Mouse (Mus musculus) embryonic facial prominence, embryonic 10.5 days (tissue): ENCODE results near the gene Traf7. TPM values are rescaled to one million over a fixed set of nuclear protein-coding genes. Genes with fewer than 3 reads are reported as not detected.

ENCODE experiments used
- DNase-seq: peaks from one replicate; pipeline ENCODE4 v3.0.0-alpha.2; 2017; ENCODE audit warnings: low spot score
- H3K27ac ChIP-seq: fragments of 300-500 bp; sonication (generic); replicated peaks from 2 replicates; pipeline ENCODE4 v1.5.1; 2016; ENCODE audit warnings: mild to moderate bottlenecking
- H3K27me3 ChIP-seq: fragments of 300-500 bp; sonication (generic); replicated peaks from 2 replicates; pipeline ENCODE4 v1.6.1; 2016; ENCODE audit warnings: low read depth, mild to moderate bottlenecking; ENCODE audit not compliant: poor library complexity, severe bottlenecking
- H3K36me3 ChIP-seq: fragments of 300-500 bp; sonication (generic); replicated peaks from 2 replicates; pipeline ENCODE4 v1.6.1; 2016; ENCODE audit warnings: mild to moderate bottlenecking, moderate library complexity
- H3K4me1 ChIP-seq: fragments of 300-500 bp; sonication (generic); 2 replicates; pipeline ENCODE4 v1.6.1; 2016
- H3K4me3 ChIP-seq: fragments of 300-500 bp; sonication (generic); 2 replicates; pipeline ENCODE4 v1.5.1; 2016; ENCODE audit warnings: mild to moderate bottlenecking, moderate library complexity
- H3K9me3 ChIP-seq: fragments of 300-500 bp; sonication (generic); 2 replicates; pipeline ENCODE4 v1.6.1; 2016; ENCODE audit warnings: mild to moderate bottlenecking
- WGBS: fragments of 180-500 bp; shearing (Covaris S2); methylation state at CpG from one replicate; pipeline ENCODE4 v1.1.7; 2016; 5-methylcytosine and 5-hydroxymethylcytosine counted together
- polyA plus RNA-seq: library from polyadenylated mRNA; unstranded; fragments of >200 nt; fragmentation: Nextera tagmentation; extraction: Ambion mirVana; gene quantifications from 2 replicates; pipeline ENCODE4 v1.2.1, GENCODE M21; 2016

Gene Traf7
- polyA plus RNA-seq, 1 experiment from 2014 or later, result 121 TPM

DNA sequence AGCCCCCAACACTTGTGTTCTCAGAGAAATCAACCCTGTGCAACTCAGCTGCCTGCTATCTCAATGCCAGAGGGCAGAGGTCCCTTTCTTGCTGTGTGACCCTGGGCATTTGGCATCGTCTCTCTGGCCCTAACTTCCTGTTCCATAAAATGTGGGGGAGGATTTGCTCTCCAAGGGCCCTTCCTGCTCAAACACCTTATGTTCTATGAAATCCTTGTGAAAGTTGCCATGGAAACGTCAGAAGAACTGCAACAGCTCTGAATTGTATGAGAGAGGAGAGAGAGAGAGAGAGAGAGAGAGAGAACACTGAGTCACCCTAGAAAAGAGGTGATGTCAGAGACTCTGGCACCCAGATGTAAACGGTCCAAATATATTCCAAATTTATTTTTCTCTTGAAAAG is 9.8 kb upstream of the Traf7 start:
- Histone ChIP-seq H3K36me3 (0 out of 2 replicates have a peak, but pooled peaks cover 3% of the 10 kb centered on the region), H3K9me3 (no peaks in the 10 kb centered on the region), H3K27ac (no peak overlapping the region), H3K27me3 (no peaks in the 10 kb centered on the region), H3K4me3 (no peak overlapping the region), H3K4me1 (peaks cover 23% of the 10 kb centered on the region)
- 45% methylated on average over 3 of the region's 3 CpGs for WGBS
- no peak for DNase-seq

DNA sequence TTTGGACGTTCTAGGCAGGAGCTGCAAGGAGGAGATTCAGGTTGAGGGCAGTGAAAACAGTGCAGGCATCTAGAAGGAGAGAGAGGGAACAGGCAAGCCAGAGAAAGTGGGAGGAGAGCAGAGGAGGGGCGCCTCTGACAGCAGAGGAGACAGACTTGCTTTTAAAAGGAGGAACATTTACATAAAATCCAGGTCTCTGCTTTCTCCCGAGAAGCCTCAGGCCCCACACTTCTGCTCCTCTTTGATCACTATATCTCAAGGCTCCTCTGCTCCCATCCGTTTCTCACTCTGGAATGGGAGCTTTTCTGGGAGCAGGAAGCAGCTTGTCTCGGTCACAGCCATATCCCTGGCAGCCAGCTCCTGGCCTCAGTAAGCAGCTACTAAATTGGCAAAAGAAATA is 7.6 kb upstream of the Traf7 start:
- H3K4me1 ChIP-seq, result peaks cover 45% of the 10 kb centered on the region
- no peaks in the 10 kb centered on the region for H3K9me3 ChIP-seq
- DNase-seq, result no peak
- H3K27me3 ChIP-seq, result no peaks in the 10 kb centered on the region
- H3K27ac ChIP-seq, result no peak overlapping the region
- peaks cover 9% of the 10 kb centered on the region for H3K36me3 ChIP-seq
- WGBS, result 52% methylated on average over 5 of the region's 5 CpGs
- no peak overlapping the region for H3K4me3 ChIP-seq

DNA sequence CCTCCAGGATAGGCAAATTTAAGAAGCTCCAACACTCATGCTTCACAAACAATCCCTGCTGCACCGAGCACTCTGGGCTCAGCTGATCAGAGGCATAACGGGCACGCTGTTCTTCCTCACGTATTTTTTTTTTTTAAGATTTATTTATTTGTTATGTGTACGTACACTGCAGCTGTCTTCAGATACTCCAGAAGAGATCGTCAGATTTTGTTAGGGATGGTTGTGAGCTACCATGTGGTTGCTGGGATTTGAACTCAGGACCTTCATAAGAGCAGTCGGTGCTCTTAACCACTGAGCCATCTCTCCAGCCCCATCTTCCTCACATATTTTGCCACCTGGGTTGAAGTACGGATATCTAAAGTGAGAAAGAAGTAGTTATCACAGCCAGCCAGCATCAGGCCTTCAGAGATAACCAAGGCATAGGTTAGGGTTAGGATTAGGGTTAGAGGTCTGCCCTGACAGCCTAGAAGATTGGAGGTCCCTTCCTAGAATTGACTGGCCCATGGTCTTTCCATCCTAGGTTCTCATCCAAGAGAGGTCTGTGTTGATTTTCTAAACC is 6.5 kb upstream of the Traf7 start, which contains the start of gene Rab26:
Gene Rab26, minus strand, starts transcription at position 51 of the 559 bp plus-strand sequence.
- WGBS, result 91% methylated on average over 8 of the region's 8 CpGs
- Histone ChIP-seq H3K36me3 (peaks cover 20% of the 10 kb centered on the region), H3K27me3 (no peaks in the 10 kb centered on the region), H3K9me3 (no peaks in the 10 kb centered on the region), H3K4me1 (peaks cover 56% of the 10 kb centered on the region), H3K27ac (peak within 1 kb of the TSS; percentile 73), H3K4me3 (peak within 1 kb of the TSS; percentile 61)
- no peak for DNase-seq

DNA sequence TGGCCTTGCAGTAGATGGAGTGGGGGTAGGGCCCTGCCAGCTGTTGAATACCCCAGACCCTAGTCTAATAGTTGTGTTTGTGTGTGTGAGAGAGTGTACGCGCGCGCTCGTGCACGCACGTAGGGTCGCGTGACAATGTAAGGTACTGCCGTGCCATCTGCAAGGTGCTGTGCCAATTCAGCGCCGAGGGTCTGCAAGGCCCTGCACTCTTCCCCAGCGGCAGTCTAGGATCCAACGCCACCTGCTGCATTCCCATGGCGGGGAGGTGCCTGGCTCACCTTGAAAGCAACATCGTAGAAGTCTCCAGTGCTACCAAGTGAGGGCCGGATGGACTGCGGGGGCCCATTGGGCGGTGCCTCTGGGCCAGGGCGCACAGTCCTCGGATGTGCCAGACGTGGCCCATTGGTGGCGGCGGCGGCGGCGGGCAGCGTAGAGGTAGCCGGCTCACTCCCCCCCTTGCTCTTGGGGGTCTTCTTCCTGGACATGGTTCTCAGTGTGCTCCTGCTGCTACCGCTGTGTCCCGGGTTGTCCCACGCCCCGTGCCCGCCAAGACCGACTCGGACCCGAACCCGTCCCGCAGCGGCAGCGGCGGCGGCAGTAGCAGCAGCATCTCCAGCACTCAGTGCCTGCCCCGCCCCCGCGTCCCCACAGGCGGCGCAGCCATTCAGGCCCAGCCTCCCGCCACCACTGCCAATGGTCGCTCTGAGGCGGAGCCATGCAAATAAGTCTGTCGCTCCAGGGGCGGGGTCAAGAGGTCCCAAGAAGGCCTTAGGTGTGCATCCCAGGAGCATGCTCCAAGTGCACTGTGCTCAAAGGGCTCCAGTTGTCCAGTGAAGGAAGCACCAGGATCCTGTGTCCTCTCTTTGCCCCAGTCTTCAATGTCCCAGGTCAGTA is 5.6 kb upstream of the Traf7 start:
- peak overlapping the region; percentile 61 for H3K4me3 ChIP-seq
- H3K9me3 ChIP-seq, result no peaks in the 10 kb centered on the region
- peak; percentile 92 for DNase-seq
- peaks cover 62% of the 10 kb centered on the region for H3K4me1 ChIP-seq
- 5% methylated on average over 53 of the region's 53 CpGs for WGBS
- peaks cover 25% of the 10 kb centered on the region for H3K36me3 ChIP-seq
- H3K27ac ChIP-seq, result peak overlapping the region; percentile 73
- H3K27me3 ChIP-seq, result no peaks in the 10 kb centered on the region

DNA sequence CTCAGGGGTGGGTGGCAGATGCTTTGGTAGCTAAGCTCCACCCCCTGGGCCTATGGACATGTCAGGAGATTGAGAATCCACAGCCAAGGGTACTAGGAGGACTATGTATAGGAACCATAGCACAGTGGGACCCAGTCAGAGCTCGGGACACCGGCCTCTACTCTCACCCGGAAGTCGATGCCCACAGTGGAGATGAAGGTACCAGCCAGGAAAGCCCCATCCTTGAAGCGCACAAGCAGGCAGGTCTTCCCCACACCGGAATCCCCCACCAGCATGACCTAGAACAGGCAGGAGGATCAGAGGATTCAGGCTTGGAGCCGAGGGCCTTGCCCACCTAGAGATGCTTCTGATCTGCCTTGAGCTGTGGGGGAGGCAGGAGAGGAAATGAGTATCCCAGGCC is 4.3 kb upstream of the Traf7 start:
- no peak for DNase-seq
- H3K36me3 ChIP-seq, result peaks cover 25% of the 10 kb centered on the region
- no peaks in the 10 kb centered on the region for H3K9me3 ChIP-seq
- H3K4me3 ChIP-seq, result no peak overlapping the region
- H3K27me3 ChIP-seq, result no peaks in the 10 kb centered on the region
- 75% methylated on average over 7 of the region's 7 CpGs for WGBS
- peaks cover 53% of the 10 kb centered on the region for H3K4me1 ChIP-seq
- no peak overlapping the region for H3K27ac ChIP-seq

DNA sequence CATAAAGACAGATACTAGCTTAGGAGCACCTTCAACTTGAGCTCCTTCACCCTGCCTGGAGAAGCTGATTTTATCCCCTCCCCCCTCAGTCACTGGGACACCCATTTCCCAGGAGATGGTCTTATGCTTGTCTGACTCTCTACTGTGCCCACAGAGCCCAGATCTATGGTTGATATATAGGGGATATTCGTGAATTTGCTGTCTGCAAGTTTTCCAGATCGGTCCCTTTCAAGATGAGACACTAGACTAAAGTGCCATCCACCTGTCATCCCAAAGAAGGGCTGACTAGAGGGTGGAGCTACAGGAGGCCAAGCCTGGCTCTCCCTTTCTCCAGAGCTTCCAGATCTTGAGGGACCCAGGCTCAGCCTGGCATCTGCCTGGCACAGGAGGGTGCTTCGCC is 3.3 kb upstream of the Traf7 start:
- H3K36me3 ChIP-seq, result peaks cover 25% of the 10 kb centered on the region
- 62% methylated on average over 3 of the region's 3 CpGs for whole genome bisulfite sequencing
- H3K4me1 ChIP-seq, result peaks cover 63% of the 10 kb centered on the region
- H3K4me3 ChIP-seq, result peak overlapping the region; percentile 90
- H3K9me3 ChIP-seq, result no peaks in the 10 kb centered on the region
- no peak for DNase-seq
- H3K27me3 ChIP-seq, result no peaks in the 10 kb centered on the region
- H3K27ac ChIP-seq, result no peak overlapping the region

DNA sequence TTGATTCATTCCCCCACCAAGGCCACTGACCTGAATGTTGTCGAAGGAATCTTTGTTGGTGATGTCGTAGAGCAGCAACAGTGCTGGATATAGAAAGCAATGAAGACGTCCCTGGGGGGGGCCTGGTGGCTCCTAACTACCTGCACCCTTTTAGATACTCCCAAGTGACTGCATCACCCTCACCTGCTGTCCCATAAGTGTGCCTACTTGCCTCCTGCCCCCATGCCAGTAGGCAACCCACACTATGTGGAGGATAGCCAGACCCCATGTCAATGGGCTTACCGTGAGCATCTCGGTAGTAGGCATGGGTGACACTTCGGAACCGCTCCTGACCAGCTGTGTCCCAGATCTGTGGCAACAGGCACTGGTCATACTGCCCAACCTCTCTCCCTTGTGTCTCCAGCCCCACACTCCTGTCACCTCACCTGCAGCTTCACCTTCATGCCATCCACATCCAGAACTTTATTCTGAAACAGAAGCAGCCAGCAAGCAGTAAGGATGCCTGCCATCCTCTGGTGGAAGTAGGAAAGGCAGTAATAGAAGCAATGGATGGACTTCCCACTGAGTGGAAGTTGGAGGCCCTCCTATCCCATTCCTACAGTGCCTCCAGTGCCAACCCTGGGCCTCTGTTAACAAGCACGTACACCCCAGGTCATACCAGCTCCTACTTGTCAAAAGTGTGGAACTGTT is 2.8 kb upstream of the Traf7 start:
- H3K4me1 ChIP-seq, result peaks cover 63% of the 10 kb centered on the region
- DNase-seq, result no peak
- no peaks in the 10 kb centered on the region for H3K27me3 ChIP-seq
- 32% methylated on average over 8 of the region's 8 CpGs for WGBS
- peak overlapping the region; percentile 89 for H3K27ac ChIP-seq
- no peaks in the 10 kb centered on the region for H3K9me3 ChIP-seq
- peaks cover 26% of the 10 kb centered on the region for H3K36me3 ChIP-seq
- peak overlapping the region; percentile 90 for H3K4me3 ChIP-seq

DNA sequence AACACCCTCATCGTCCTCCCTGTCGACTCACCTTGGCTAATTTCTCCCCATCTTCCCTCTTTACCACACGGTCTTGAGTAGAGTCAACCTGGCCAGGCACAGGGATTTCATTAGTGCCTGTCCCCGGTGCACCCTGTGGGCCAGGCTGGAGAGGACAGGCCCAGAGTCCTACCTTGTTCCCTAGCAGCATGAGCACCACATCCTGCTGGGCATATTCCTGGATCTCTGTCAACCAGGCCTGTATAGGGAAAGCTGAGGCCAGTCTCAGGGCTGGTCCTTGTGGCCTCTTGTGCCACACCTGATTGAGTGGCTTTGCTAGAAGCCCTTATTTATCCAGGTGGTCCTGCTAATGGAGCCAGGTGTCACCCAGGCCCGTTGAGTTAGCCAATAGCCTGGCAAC is 2.1 kb upstream of the Traf7 start:
- Histone ChIP-seq H3K36me3 (peaks cover 32% of the 10 kb centered on the region), H3K27ac (peak overlapping the region; percentile 89), H3K27me3 (no peaks in the 10 kb centered on the region), H3K4me3 (peak overlapping the region; percentile 90), H3K4me1 (peaks cover 66% of the 10 kb centered on the region), H3K9me3 (no peaks in the 10 kb centered on the region)
- WGBS, result 21% methylated on average over 5 of the region's 5 CpGs
- DNase-seq, result no peak

DNA sequence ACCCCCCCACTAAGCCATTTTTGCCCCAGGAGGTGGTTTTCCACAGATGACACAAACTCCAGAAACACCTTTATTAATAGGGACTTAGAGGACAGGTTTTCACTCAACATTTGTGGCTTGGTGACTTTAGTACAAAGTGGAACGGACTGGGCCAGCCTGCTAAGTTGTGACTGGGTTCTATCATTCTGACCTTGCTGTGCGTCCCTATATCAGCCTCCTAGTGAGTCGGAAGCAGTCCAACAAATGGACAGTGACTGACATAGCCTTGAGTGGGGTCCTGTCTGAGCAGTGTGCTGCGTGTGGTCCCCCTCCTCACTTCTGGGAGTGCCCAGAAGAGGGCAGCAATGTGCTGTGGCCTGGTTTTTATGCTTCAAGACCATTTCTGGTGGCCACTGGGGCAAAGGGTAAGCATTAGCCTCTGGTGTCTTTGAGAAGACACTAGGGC is 1.3 kb upstream of the Traf7 start:
- H3K27ac ChIP-seq, result peak overlapping the region; percentile 89
- WGBS, result under 1% methylated on average over 4 of the region's 4 CpGs

DNA sequence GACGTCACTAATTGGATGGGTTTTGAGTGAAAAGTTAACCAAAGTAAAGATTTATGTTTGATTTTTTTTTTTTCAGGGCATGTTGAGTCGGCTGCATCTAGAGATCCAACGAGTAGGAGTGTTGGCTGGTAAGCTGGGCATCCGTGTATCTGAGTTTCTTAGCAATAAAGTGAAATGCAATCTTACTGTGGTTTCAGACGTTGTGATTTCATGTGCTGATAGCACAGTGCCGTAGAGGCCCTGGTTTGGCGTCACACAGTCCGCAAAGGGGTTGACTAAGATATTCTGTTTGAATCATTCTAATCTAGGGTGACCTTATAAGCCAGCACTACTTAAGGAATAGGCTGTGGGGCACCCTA is 801 bp upstream of the Traf7 start:
- H3K9me3 ChIP-seq, result no peaks in the 10 kb centered on the region
- WGBS, result 1% methylated on average over 8 of the region's 8 CpGs
- peak overlapping the region; percentile 89 for H3K27ac ChIP-seq
- H3K4me1 ChIP-seq, result peaks cover 63% of the 10 kb centered on the region
- DNase-seq, result no peak
- H3K27me3 ChIP-seq, result no peaks in the 10 kb centered on the region
- H3K4me3 ChIP-seq, result peak overlapping the region; percentile 90
- H3K36me3 ChIP-seq, result peaks cover 39% of the 10 kb centered on the region

More for the DNA sequence above, 1.3 kb upstream of the Traf7 start:
- DNase-seq, result peak; percentile 84
- peaks cover 38% of the 10 kb centered on the region for H3K36me3 ChIP-seq
- H3K4me3 ChIP-seq, result peak overlapping the region; percentile 90
- no peaks in the 10 kb centered on the region for H3K9me3 ChIP-seq
- H3K4me1 ChIP-seq, result peaks cover 67% of the 10 kb centered on the region
- H3K27me3 ChIP-seq, result no peaks in the 10 kb centered on the region

DNA sequence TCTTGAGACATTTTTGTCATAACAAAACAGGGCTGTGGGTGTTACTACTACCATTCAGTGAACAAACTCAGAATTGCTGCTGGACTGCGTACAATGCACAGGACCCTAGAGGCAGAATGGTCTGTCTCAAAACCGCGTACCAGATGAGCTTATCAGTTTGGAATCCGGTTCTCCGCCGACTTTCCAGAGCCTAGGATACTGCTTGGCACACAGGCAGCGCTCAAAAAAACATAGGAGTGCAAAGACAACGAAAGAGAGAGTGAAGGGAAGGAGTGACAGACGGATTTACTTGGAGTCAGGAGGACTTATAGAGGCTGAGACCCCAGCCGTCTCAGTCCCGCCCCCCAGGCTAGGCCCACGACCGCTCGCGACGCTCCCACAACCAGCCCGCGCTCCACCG is 423 bp downstream of the Traf7 start:
- 1% methylated on average over 19 of the region's 19 CpGs for WGBS
- Histone ChIP-seq H3K9me3 (no peaks in the 10 kb centered on the region), H3K4me3 (peak overlapping the region; percentile 90), H3K36me3 (peaks cover 47% of the 10 kb centered on the region), H3K27me3 (no peaks in the 10 kb centered on the region), H3K27ac (peak overlapping the region; percentile 93), H3K4me1 (peaks cover 51% of the 10 kb centered on the region)
- no peak for DNase-seq

DNA sequence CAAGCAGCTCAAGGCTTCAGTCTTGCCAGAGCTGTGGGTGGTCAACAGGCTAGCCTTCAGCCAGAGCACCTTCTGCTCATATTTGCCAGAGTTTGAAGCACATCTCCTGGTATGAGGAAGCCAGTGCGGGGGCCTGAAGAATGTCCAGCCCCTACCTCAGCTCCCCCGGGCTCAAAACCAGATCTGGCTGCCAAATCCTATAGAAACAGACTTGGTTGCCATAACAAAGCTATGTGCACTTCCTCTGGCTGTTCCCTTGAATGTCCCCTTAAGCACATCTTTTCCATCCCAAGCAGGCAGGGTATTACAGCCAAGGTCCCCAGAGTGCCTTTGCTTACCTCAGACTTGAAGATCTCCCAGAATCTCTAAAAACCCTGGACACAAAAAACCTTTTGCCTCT is 3.0 kb downstream of the Traf7 start:
- WGBS, result 86% methylated on average over 2 of the region's 2 CpGs
- no peak overlapping the region for H3K27ac ChIP-seq
- DNase-seq, result no peak
- H3K9me3 ChIP-seq, result no peaks in the 10 kb centered on the region
- H3K27me3 ChIP-seq, result no peaks in the 10 kb centered on the region
- peaks cover 25% of the 10 kb centered on the region for H3K4me1 ChIP-seq
- peaks cover 57% of the 10 kb centered on the region for H3K36me3 ChIP-seq
- H3K4me3 ChIP-seq, result no peak overlapping the region
